Mouse (Mus musculus) ovary, adult 2 months (tissue): ENCODE results near the gene Mettl17. TPM values are rescaled to one million over a fixed set of nuclear protein-coding genes. Genes with fewer than 3 reads are reported as not detected.

Source experiments
- polyA plus RNA-seq: library from polyadenylated mRNA; depleted of rRNA; stranded (reverse); fragments of >200 nt; gene quantifications from 2 replicates; pipeline ENCODE4 v1.2.3, GENCODE M21; 2012; rRNA removed

The Mettl17 gene
- 35.0 and 38.5 TPM in 2 replicates for polyA plus RNA-seq

GRCm38 (mm10) chr14:51884598-51885331, at the start of gene Mettl17:
Gene Mettl17, plus strand, starts transcription at chr14:51884842.

GRCm38 (mm10) chr14:51853399-51853798, 31.2 kb upstream of the Mettl17 start, which contains the start of gene Ear6:
Gene Ear6, plus strand, starts transcription at chr14:51853699.

GRCm38 (mm10) chr14:51892191-51892939, 7.7 kb downstream of the Mettl17 start, which contains the start of gene Slc39a2:
Gene Slc39a2, plus strand, starts transcription at chr14:51892889.

GRCm38 (mm10) chr14:51913960-51914762, 29.5 kb downstream of the Mettl17 start, which contains the start of gene Ndrg2:
Gene Ndrg2, minus strand, starts transcription at chr14:51914158.

GRCm38 (mm10) chr14:51918125-51918524, 33.5 kb downstream of the Mettl17 start, which contains the start of gene Tppp2:
Gene Tppp2, plus strand, starts transcription at chr14:51918425.

GRCm38 (mm10) chr14:51922571-51922865, 37.9 kb downstream of the Mettl17 start, which contains the start of gene Rnase13:
Gene Rnase13, minus strand, starts transcription at chr14:51922773.

Other genes with a start within 250 kb of the Mettl17 start
- gene Gm4181, start 249.2 kb upstream of the Mettl17 start, polyA plus RNA-seq = not detected in 2 replicates
- not detected in 2 replicates for gene Gm17079, start 189.4 kb upstream of the Mettl17 start, polyA plus RNA-seq
- not detected in 2 replicates for gene Gm5800, start 167.7 kb upstream of the Mettl17 start, polyA plus RNA-seq
- gene Ang4, start 111.3 kb upstream of the Mettl17 start, polyA plus RNA-seq = not detected in 2 replicates
- gene AY358078, start 84.8 kb upstream of the Mettl17 start, polyA plus RNA-seq = not detected in 2 replicates
- not detected in 2 replicates for gene Ear6, start 31.1 kb upstream of the Mettl17 start, polyA plus RNA-seq
- gene Slc39a2, start 8.0 kb downstream of the Mettl17 start, polyA plus RNA-seq = 1.2 and 1.5 TPM in 2 replicates
- gene Ndrg2, start 29.3 kb downstream of the Mettl17 start, polyA plus RNA-seq = 264 and 278 TPM in 2 replicates
- gene Tppp2, start 33.6 kb downstream of the Mettl17 start, polyA plus RNA-seq = not detected in 2 replicates
- 0.15 and 0.18 TPM in 2 replicates for gene Rnase13, start 37.9 kb downstream of the Mettl17 start, polyA plus RNA-seq
- 86.4 and 98.6 TPM in 2 replicates for gene Arhgef40, start 99.9 kb downstream of the Mettl17 start, polyA plus RNA-seq
- gene Tmem253, start 130.8 kb downstream of the Mettl17 start, polyA plus RNA-seq = 0.50 and 0.54 TPM in 2 replicates
- 148 and 152 TPM in 2 replicates for gene Zfp219, start 135.9 kb downstream of the Mettl17 start, polyA plus RNA-seq
- not detected in 2 replicates for gene Olfr221, start 157.6 kb downstream of the Mettl17 start, polyA plus RNA-seq
- 53.7 and 58.5 TPM in 2 replicates for gene Hnrnpc, start 219.2 kb downstream of the Mettl17 start, polyA plus RNA-seq
- gene Rpgrip1, start 225.9 kb downstream of the Mettl17 start, polyA plus RNA-seq = 0.89 and 1.6 TPM in 2 replicates